Mouse (Mus musculus) liver, embryonic 12.5 days (tissue): ENCODE data around the gene Col13a1. TPM values are rescaled to one million over a fixed set of nuclear protein-coding genes. Genes with fewer than 3 reads are reported as not detected.

ENCODE experiments used
- ATAC-seq: fragments of 200-750 bp; cut with Nextera tagmentation; 2 replicates; pipeline ENCODE4 v1.8.0; 2017; ENCODE audit warnings: moderate number of reproducible peaks, mild to moderate bottlenecking, moderate library complexity
- H3K27ac ChIP-seq: fragments of 300-500 bp; sonication (generic); 2 replicates; pipeline ENCODE4 v1.5.1; 2016; ENCODE audit warnings: mild to moderate bottlenecking
- H3K27me3 ChIP-seq: fragments of 300-500 bp; sonication (generic); replicated peaks from 2 replicates; pipeline ENCODE4 v1.6.1; 2016; ENCODE audit warnings: mild to moderate bottlenecking, moderate library complexity
- H3K36me3 ChIP-seq: fragments of 300-500 bp; sonication (generic); 2 replicates; pipeline ENCODE4 v1.6.1; 2016; ENCODE audit warnings: mild to moderate bottlenecking, moderate library complexity
- H3K4me1 ChIP-seq: fragments of 300-500 bp; sonication (generic); 2 replicates; pipeline ENCODE4 v1.6.1; 2016
- H3K4me2 ChIP-seq: fragments of 300-500 bp; sonication (generic); 2 replicates; pipeline ENCODE4 v1.6.1; 2016; ENCODE audit warnings: mild to moderate bottlenecking, moderate library complexity
- H3K4me3 ChIP-seq: fragments of 300-500 bp; sonication (generic); 2 replicates; pipeline ENCODE4 v1.5.1; 2016; ENCODE audit warnings: mild to moderate bottlenecking, moderate library complexity
- H3K9ac ChIP-seq: fragments of 300-500 bp; sonication (generic); 2 replicates; pipeline ENCODE4 v1.6.1; 2016; ENCODE audit warnings: mild to moderate bottlenecking, moderate library complexity
- H3K9me3 ChIP-seq: fragments of 300-500 bp; sonication (generic); replicated peaks from 2 replicates; pipeline ENCODE4 v1.6.1; 2016; ENCODE audit warnings: mild to moderate bottlenecking, moderate library complexity
- WGBS: fragments of 180-500 bp; shearing (Covaris S2); methylation state at CpG from one replicate; pipeline ENCODE4 v1.1.7; 2016; ENCODE audit not compliant: insufficient replicate concordance; 5-methylcytosine and 5-hydroxymethylcytosine counted together
- polyA plus RNA-seq: library from polyadenylated mRNA; unstranded; fragments of >200 nt; fragmentation: Nextera tagmentation; extraction: Ambion mirVana; gene quantifications from 2 replicates; pipeline ENCODE4 v1.2.1, GENCODE M21; 2016

The Col13a1 gene
- polyA plus RNA-seq, 1 experiment from 2014 or later = 2.6 TPM

- Histone ChIP-seq H3K4me3 (no peak overlapping the region), H3K4me2 (no peak overlapping the region), H3K27ac (no peak overlapping the region), H3K9ac (no peak overlapping the region), H3K27me3 (0 out of 2 replicates have a peak, but pooled peaks cover 23% of the 10 kb centered on the region), H3K36me3 (no peaks in the 10 kb centered on the region), H3K9me3 (no peaks in the 10 kb centered on the region), H3K4me1 (no peaks in the 10 kb centered on the region; the same call in 1 of the 2 replicates)
- ATAC-seq = no peak
- WGBS = 42% methylated on average over 4 of the region's 4 CpGs
Measured at GRCm38 (mm10) chr10:61879427-61879826, 99.5 kb downstream of the Col13a1 start.

- H3K27me3 ChIP-seq = 0 out of 2 replicates have a peak, but pooled peaks cover 19% of the 10 kb centered on the region
- H3K36me3 ChIP-seq = no peaks in the 10 kb centered on the region
- H3K9me3 ChIP-seq = no peaks in the 10 kb centered on the region
- no peak overlapping the region for H3K27ac ChIP-seq
- no peak overlapping the region for H3K9ac ChIP-seq
- H3K4me2 ChIP-seq = no peak overlapping the region
- WGBS = 6% methylated on average over 6 of the region's 6 CpGs
- H3K4me1 ChIP-seq = no peaks in the 10 kb centered on the region; the same call in 1 of the 2 replicates
- H3K4me3 ChIP-seq = no peak overlapping the region
- peak; percentile 30; the same call in 1 of the 2 replicates for ATAC-seq
Measured at GRCm38 (mm10) chr10:61877787-61878186, 101.1 kb downstream of the Col13a1 start.

- Histone ChIP-seq H3K9ac (no peak overlapping the region), H3K4me1 (no peaks in the 10 kb centered on the region), H3K9me3 (no peaks in the 10 kb centered on the region), H3K4me2 (no peak overlapping the region), H3K27ac (no peak overlapping the region), H3K27me3 (0 out of 2 replicates have a peak, but pooled peaks cover 4% of the 10 kb centered on the region), H3K4me3 (no peak overlapping the region), H3K36me3 (no peaks in the 10 kb centered on the region)
- 58% methylated on average over 3 of the region's 3 CpGs for WGBS
- ATAC-seq = no peak
Measured at GRCm38 (mm10) chr10:61869796-61870195, 109.1 kb downstream of the Col13a1 start.

- 0 out of 2 replicates have a peak, but pooled peaks cover 2% of the 10 kb centered on the region for H3K27me3 ChIP-seq
- no peak overlapping the region for H3K4me3 ChIP-seq
- no peak overlapping the region for H3K4me2 ChIP-seq
- WGBS = 56% methylated on average over 11 of the region's 11 CpGs
- peaks cover 6% of the 10 kb centered on the region; the same call in 1 of the 2 replicates for H3K36me3 ChIP-seq
- ATAC-seq = no peak
- no peak overlapping the region for H3K9ac ChIP-seq
- no peaks in the 10 kb centered on the region for H3K4me1 ChIP-seq
- H3K9me3 ChIP-seq = peaks cover 14% of the 10 kb centered on the region
- no peak overlapping the region for H3K27ac ChIP-seq
Measured at GRCm38 (mm10) chr10:61866045-61866580, 112.8 kb downstream of the Col13a1 start.

GRCm38 (mm10) chr10:61859451-61859850 lies 119.5 kb downstream of the Col13a1 start:
- no peak for ATAC-seq
- Histone ChIP-seq H3K4me2 (no peak overlapping the region), H3K27me3 (no peaks in the 10 kb centered on the region), H3K4me3 (no peak overlapping the region), H3K27ac (no peak overlapping the region), H3K9ac (no peak overlapping the region), H3K36me3 (peaks cover 6% of the 10 kb centered on the region; the same call in 1 of the 2 replicates), H3K9me3 (peaks cover 14% of the 10 kb centered on the region), H3K4me1 (no peaks in the 10 kb centered on the region)
- WGBS = 78% methylated on average over 2 of the region's 2 CpGs

- ATAC-seq = no peak
- WGBS = 32% methylated on average over 8 of the region's 8 CpGs
Measured at GRCm38 (mm10) chr10:61855139-61855675, 123.7 kb downstream of the Col13a1 start.

GRCm38 (mm10) chr10:61852824-61853223 lies 126.1 kb downstream of the Col13a1 start:
- no peak overlapping the region for H3K4me2 ChIP-seq

More at GRCm38 (mm10) chr10:61855139-61855675, 123.7 kb downstream of the Col13a1 start:
- Histone ChIP-seq H3K36me3 (no peaks in the 10 kb centered on the region), H3K27me3 (no peaks in the 10 kb centered on the region), H3K4me1 (no peaks in the 10 kb centered on the region), H3K4me3 (no peak overlapping the region), H3K9me3 (no peaks in the 10 kb centered on the region), H3K9ac (no peak overlapping the region), H3K27ac (no peak overlapping the region), H3K4me2 (no peak overlapping the region)

GRCm38 (mm10) chr10:61848553-61848952 lies 130.4 kb downstream of the Col13a1 start:
- no peaks in the 10 kb centered on the region for H3K36me3 ChIP-seq
- ATAC-seq = no peak
- no peaks in the 10 kb centered on the region for H3K9me3 ChIP-seq
- H3K27me3 ChIP-seq = no peaks in the 10 kb centered on the region
- no peak overlapping the region for H3K27ac ChIP-seq
- no peaks in the 10 kb centered on the region for H3K4me1 ChIP-seq
- H3K4me2 ChIP-seq = no peak overlapping the region
- H3K4me3 ChIP-seq = no peak overlapping the region
- H3K9ac ChIP-seq = no peak overlapping the region
- WGBS = 62% methylated on average over 6 of the region's 6 CpGs

More at GRCm38 (mm10) chr10:61852824-61853223, 126.1 kb downstream of the Col13a1 start:
- no peak for ATAC-seq
- Histone ChIP-seq H3K9ac (no peak overlapping the region), H3K9me3 (no peaks in the 10 kb centered on the region), H3K27ac (no peak overlapping the region), H3K4me1 (no peaks in the 10 kb centered on the region), H3K36me3 (no peaks in the 10 kb centered on the region), H3K27me3 (no peaks in the 10 kb centered on the region), H3K4me3 (no peak overlapping the region)
- 78% methylated on average over 8 of the region's 8 CpGs for WGBS

GRCm38 (mm10) chr10:61845476-61845875 lies 133.4 kb downstream of the Col13a1 start:
- H3K4me2 ChIP-seq = no peak overlapping the region
- H3K27ac ChIP-seq = no peak overlapping the region
- H3K36me3 ChIP-seq = no peaks in the 10 kb centered on the region
- no peaks in the 10 kb centered on the region for H3K4me1 ChIP-seq
- no peaks in the 10 kb centered on the region for H3K27me3 ChIP-seq
- 43% methylated on average over 4 of the region's 4 CpGs for WGBS
- H3K9me3 ChIP-seq = no peaks in the 10 kb centered on the region
- no peak overlapping the region for H3K9ac ChIP-seq
- no peak for ATAC-seq
- no peak overlapping the region for H3K4me3 ChIP-seq

GRCm38 (mm10) chr10:61844475-61844874 lies 134.4 kb downstream of the Col13a1 start:
- 59% methylated on average over 7 of the region's 7 CpGs for WGBS
- Histone ChIP-seq H3K4me2 (no peak overlapping the region), H3K4me3 (no peak overlapping the region), H3K27me3 (no peaks in the 10 kb centered on the region), H3K36me3 (no peaks in the 10 kb centered on the region), H3K27ac (no peak overlapping the region), H3K4me1 (no peaks in the 10 kb centered on the region), H3K9me3 (no peaks in the 10 kb centered on the region), H3K9ac (no peak overlapping the region)
- no peak for ATAC-seq

- Histone ChIP-seq H3K27me3 (no peaks in the 10 kb centered on the region), H3K9me3 (no peaks in the 10 kb centered on the region), H3K27ac (no peak overlapping the region), H3K4me3 (no peak overlapping the region), H3K4me2 (no peak overlapping the region), H3K9ac (no peak overlapping the region), H3K4me1 (no peaks in the 10 kb centered on the region), H3K36me3 (no peaks in the 10 kb centered on the region)
- no peak for ATAC-seq
- 71% methylated on average over 12 of the region's 12 CpGs for WGBS
Measured at GRCm38 (mm10) chr10:61842261-61842660, 136.6 kb downstream of the Col13a1 start.

GRCm38 (mm10) chr10:61839326-61839725 lies 139.6 kb downstream of the Col13a1 start:
- Histone ChIP-seq H3K4me3 (no peak overlapping the region), H3K4me2 (no peak overlapping the region), H3K9me3 (no peaks in the 10 kb centered on the region), H3K27me3 (no peaks in the 10 kb centered on the region), H3K4me1 (no peaks in the 10 kb centered on the region), H3K27ac (no peak overlapping the region), H3K9ac (no peak overlapping the region), H3K36me3 (no peaks in the 10 kb centered on the region)
- 74% methylated on average over 9 of the region's 9 CpGs for whole genome bisulfite sequencing
- no peak for ATAC-seq
